Mouse (Mus musculus): Measurements from ENCODE around the gene Klk1b1.
A peak's percentile ranks its signal among the peaks of the same experiment; 100 is the strongest.

GRCm38 (mm10) chr7:43925985-43926384 is 40.6 kb upstream of the Klk1b1 start:
- TF ChIP-seq CTCF (conservative IDR thresholded peaks at IDR 0.05; ENCODE audit: insufficient read depth, insufficient read length, low read depth, low read length) (peak; percentile 39; the same call in 1 of the 2 replicates), POLR2A (IDR thresholded peaks at IDR 0.05; ENCODE audit: low read depth, low read length) (no peak)

All from kidney, adult 2 months (tissue).